Mouse (Mus musculus) spleen, adult 2 months (tissue): ENCODE results near the gene Sgo1.

Source experiments
- CTCF ChIP-seq: fragments of 200-500 bp; IDR thresholded peaks from 2 replicates; pipeline ENCODE4 v1.5.1; 2011; ENCODE audit warnings: mild to moderate bottlenecking, inconsistent platforms; ENCODE audit not compliant: insufficient read depth, insufficient read length, insufficient replicate concordance; ENCODE audit errors: extremely low read depth
- POLR2A ChIP-seq: fragments of 200-500 bp; IDR thresholded peaks from 2 replicates; pipeline ENCODE4 v1.6.1; 2011; ENCODE audit warnings: low read depth, low read length, inconsistent platforms

DNA sequence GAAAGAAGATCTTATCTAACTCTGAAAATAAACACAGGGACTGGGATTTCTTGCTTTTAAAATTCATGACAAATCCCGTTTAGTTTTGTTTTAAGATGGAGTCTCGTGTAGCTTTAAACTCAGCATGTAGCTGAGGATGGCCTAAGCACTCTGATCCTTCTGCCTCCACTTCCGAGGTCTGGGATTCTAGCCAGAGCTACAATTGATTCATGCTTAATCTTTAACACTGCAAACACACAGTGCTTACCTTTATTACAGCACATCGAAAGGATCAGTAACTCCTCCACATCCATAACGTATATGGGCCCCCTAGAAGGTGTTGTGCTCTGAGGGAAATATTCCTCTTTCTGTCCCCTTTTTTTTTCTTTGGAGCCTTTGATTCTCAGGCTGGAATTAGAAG lies 61.0 kb downstream of the Sgo1 start:
- TF ChIP-seq POLR2A, result no peak
- TF ChIP-seq CTCF, result no peak
